Mouse (Mus musculus): Measurements from ENCODE around the gene Gm10518. TPM values are rescaled to one million over a fixed set of nuclear protein-coding genes. Genes with fewer than 3 reads are reported as not detected.

The Gm10518 gene
- polyA plus RNA-seq (2014; fragmentation: Illumina TruSeq; extraction: RNeasy Lipid Tissue Mini Kit (QIAGEN cat#74804)): not detected

DNA sequence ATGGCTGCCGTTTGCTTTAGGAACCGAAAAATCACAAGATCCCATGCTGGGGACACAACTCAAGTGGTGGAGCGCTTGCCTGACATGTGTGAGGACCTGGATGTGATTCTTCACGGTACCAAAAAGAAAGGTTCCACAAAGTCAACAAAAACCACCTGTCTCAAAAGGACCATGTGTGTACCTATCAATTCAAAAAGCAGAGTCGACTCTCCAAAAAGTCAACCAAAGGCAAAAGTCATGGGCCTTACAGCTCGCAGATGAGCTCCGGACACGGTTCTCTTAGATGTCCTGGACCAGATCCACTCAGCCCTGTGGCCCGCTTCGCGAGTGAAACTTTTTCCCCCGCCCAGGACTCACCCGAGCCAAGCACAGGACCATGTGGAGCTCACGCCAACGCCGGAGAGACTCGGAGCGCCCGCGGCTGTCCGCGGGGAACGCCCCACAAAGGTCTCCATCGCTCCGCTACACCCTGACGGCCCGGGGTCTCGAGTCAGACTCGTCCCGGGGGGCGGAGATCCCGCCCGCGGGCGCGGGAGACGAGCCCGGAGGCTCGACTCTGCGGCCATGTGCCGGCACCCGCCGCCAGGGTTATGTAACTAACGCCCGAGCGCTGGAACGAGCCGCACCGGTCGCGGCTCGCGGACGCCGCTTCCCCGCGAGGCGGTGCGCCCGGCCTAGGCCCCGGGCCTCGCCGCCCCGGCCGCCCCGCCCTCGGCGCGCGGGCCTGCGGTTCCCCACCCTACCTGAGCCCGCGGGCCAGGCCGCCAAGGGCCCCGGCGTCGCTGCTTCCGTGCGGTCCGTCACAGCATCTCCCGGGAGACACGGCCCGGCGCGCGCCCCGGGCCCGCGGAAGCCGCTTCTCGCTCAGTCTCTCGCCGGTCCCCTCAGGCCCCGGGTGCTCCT is at the start of gene Gm10518:
Gene Gm10518, plus strand, starts transcription at position 767 of the 903 bp plus-strand sequence.

DNA sequence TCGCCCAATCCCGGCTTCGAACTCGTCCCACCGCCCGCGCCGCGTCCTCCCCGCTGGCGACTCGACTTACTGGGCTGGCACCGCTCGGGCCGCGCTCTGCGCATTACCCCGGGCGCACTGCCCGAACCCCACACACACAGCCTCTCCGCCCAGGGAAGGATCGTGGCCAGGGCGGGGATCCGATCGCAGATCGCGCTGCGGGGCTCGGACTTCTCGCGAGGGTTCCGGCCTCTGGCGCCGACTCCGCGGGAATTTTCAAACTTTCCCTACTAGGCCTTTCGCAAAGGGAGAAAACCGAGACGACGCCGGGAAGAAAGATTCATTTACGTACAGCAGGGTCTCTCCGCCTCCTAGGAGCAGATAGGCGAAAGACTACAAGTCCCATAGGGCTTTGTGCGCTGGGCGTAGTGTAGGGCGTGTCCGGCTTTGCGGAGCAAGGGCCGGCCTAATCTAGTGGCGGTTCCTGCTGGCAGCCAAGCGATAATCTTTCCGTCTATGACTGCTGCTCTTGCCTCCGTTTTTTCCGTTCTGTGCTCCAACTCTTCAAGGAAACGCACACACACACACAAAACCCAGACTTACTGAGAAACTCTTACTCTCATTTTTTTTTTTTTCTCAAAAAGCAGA is 450 bp downstream of the Gm10518 start, which contains the start of gene Ahctf1:
Gene Ahctf1, minus strand, starts transcription at position 168 of the 627 bp plus-strand sequence.

Other genes starting within 250 kb of the Gm10518 start
- 135 TPM for gene Sccpdh, start 135.2 kb upstream of the Gm10518 start, polyA plus RNA-seq (2014; fragmentation: Illumina TruSeq; extraction: RNeasy Lipid Tissue Mini Kit (QIAGEN cat#74804))
- not detected for gene Kif28, start 58.1 kb upstream of the Gm10518 start, polyA plus RNA-seq (2014; fragmentation: Illumina TruSeq; extraction: RNeasy Lipid Tissue Mini Kit (QIAGEN cat#74804))
- gene Ahctf1, start 304 bp downstream of the Gm10518 start, polyA plus RNA-seq (2014; fragmentation: Illumina TruSeq; extraction: RNeasy Lipid Tissue Mini Kit (QIAGEN cat#74804)): 85.1 TPM
- 131 TPM for gene Cdc42bpa, start 157.1 kb downstream of the Gm10518 start, polyA plus RNA-seq (2014; fragmentation: Illumina TruSeq; extraction: RNeasy Lipid Tissue Mini Kit (QIAGEN cat#74804))

Measured in ovary, adult 10 weeks (tissue).